Mouse (Mus musculus) cerebellum, adult 11 months (tissue): ENCODE results near the gene Hjurp.

Source experiments
- DNase-seq: peaks from one replicate; pipeline ENCODE4 v3.0.0; 2022

Gene Hjurp

GRCm38 (mm10) chr1:88279111-88280005 is 1.9 kb upstream of the Hjurp start:
- DNase-seq, result no peak

GRCm38 (mm10) chr1:88277818-88278511 is 532 bp upstream of the Hjurp start:
- no peak for DNase-seq

GRCm38 (mm10) chr1:88276524-88277097 is 822 bp downstream of the Hjurp start:
- DNase-seq, result no peak

GRCm38 (mm10) chr1:88275698-88276523 is 1.5 kb downstream of the Hjurp start:
- no peak for DNase-seq

GRCm38 (mm10) chr1:88275078-88275680 is 2.3 kb downstream of the Hjurp start:
- no peak for DNase-seq

- DNase-seq, result no peak
Observed at GRCm38 (mm10) chr1:88274371-88275077, 2.9 kb downstream of the Hjurp start.

- DNase-seq, result no peak
Observed at GRCm38 (mm10) chr1:88273832-88274231, 3.6 kb downstream of the Hjurp start.

- no peak for DNase-seq
Observed at GRCm38 (mm10) chr1:88273326-88273725, 4.1 kb downstream of the Hjurp start.

GRCm38 (mm10) chr1:88272851-88273250 is 4.6 kb downstream of the Hjurp start:
- DNase-seq, result no peak

GRCm38 (mm10) chr1:88269539-88270309 is 7.7 kb downstream of the Hjurp start:
- DNase-seq, result no peak

GRCm38 (mm10) chr1:88268070-88268469 is 9.4 kb downstream of the Hjurp start:
- DNase-seq, result no peak

GRCm38 (mm10) chr1:88267489-88267888 is 9.9 kb downstream of the Hjurp start:
- no peak for DNase-seq

- DNase-seq, result no peak
Observed at GRCm38 (mm10) chr1:88266123-88266522, 11.3 kb downstream of the Hjurp start.

- no peak for DNase-seq
Observed at GRCm38 (mm10) chr1:88264869-88265240, 12.6 kb downstream of the Hjurp start.

GRCm38 (mm10) chr1:88264237-88264868 is 13.1 kb downstream of the Hjurp start:
- no peak for DNase-seq

- DNase-seq, result no peak
Observed at GRCm38 (mm10) chr1:88263778-88264177, 13.7 kb downstream of the Hjurp start.

GRCm38 (mm10) chr1:88262961-88263360 is 14.5 kb downstream of the Hjurp start:
- no peak for DNase-seq

- no peak for DNase-seq
Observed at GRCm38 (mm10) chr1:88262255-88262654, 15.2 kb downstream of the Hjurp start.

GRCm38 (mm10) chr1:88261706-88262105 is 15.7 kb downstream of the Hjurp start:
- DNase-seq, result no peak

GRCm38 (mm10) chr1:88260604-88261377 is 16.6 kb downstream of the Hjurp start:
- no peak for DNase-seq
